Mouse (Mus musculus) lung, adult 2 months (tissue): Measurements from ENCODE around the gene Grik1.

Source experiments
- CTCF ChIP-seq: fragments of 200-500 bp; IDR thresholded peaks from 2 replicates; pipeline ENCODE4 v1.5.1; 2011; ENCODE audit warnings: mild to moderate bottlenecking, low read length, control low read depth; ENCODE audit not compliant: insufficient read depth
- POLR2A ChIP-seq: fragments of 200-500 bp; IDR thresholded peaks from 2 replicates; pipeline ENCODE4 v1.6.1; 2011; ENCODE audit warnings: low read depth, mild to moderate bottlenecking, control low read depth, low read length, borderline replicate concordance; ENCODE audit errors: extremely low read depth

- TF ChIP-seq POLR2A, result no peak
- no peak for TF ChIP-seq CTCF
Measured at GRCm38 (mm10) chr16:88042458-88042857, 247.6 kb downstream of the Grik1 start.
